Mouse (Mus musculus) gonadal fat pad, adult 2 months (tissue): ENCODE measurements around the gene Gm21988. TPM values are rescaled to one million over a fixed set of nuclear protein-coding genes. Genes with fewer than 3 reads are reported as not detected.

Source experiments
- DNase-seq: peaks from one replicate; pipeline ENCODE4 v3.0.0-alpha.2; 2012; ENCODE audit warnings: low read depth
- polyA plus RNA-seq: library from polyadenylated mRNA; depleted of rRNA; stranded (reverse); fragments of >200 nt; gene quantifications from 2 replicates; pipeline ENCODE4 v1.2.3, GENCODE M21; 2012

Gm21988 gene
- polyA plus RNA-seq, 1 experiment = 7.6 TPM

- no peak for DNase-seq
Measured at GRCm38 (mm10) chr11:70236717-70237116, 2.9 kb downstream of the Gm21988 start.

DNA sequence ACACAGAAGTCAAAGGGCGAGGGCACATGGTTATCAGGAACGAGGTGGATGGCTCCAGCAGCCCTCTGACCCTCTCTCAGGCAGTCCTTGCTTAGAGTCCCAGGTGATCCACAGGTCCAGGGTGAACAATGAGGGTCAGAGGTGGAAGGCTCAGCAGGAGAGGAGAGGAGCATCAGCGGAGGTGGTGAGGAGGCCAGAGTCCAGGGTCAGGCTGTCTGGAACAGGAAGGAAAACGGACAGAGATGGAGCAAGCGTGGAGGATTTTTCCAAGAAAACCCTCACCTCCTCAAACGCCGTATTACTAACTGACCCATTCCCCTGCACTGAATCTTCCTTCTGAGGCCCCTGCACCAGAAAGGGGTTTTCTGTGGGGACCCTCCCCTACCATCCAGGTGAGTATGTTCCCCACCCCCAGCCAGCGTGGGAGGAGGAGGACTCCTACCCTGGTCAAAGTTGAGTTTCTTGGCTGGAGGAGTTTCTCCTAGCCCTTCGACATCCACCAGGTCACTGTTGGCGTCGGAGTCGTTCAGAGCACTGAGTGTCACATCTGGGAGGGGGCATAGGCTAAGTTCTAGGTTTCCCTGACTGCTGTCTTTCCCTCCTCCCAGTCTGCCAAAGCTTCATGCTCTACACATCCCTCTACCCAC is 4.3 kb downstream of the Gm21988 start:
- DNase-seq = no peak

GRCm38 (mm10) chr11:70234497-70234896 is 5.1 kb downstream of the Gm21988 start:
- DNase-seq = no peak

GRCm38 (mm10) chr11:70234037-70234436 is 5.6 kb downstream of the Gm21988 start:
- DNase-seq = no peak

DNA sequence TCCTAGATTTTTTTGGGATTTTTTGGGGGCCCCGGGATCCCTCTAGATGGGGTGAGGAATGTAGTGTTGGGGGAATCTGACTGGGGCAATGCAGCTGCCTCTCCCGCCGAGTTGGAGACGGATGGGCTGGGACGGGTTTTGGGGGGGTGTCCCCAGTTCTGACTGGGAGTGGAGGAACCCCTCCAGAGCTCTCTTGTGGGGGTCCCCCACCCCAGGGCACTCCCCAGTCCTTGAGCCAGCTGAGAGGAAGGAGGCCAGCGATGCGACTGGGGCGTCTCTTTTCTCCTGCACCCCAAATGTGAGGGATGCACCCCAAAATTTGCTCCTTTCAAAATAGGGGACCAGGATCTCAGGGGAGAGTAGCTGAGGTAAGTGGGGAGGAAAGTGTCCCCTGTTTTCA is 6.6 kb downstream of the Gm21988 start:
- DNase-seq = no peak

GRCm38 (mm10) chr11:70232546-70232945 is 7.1 kb downstream of the Gm21988 start:
- DNase-seq = no peak

DNA sequence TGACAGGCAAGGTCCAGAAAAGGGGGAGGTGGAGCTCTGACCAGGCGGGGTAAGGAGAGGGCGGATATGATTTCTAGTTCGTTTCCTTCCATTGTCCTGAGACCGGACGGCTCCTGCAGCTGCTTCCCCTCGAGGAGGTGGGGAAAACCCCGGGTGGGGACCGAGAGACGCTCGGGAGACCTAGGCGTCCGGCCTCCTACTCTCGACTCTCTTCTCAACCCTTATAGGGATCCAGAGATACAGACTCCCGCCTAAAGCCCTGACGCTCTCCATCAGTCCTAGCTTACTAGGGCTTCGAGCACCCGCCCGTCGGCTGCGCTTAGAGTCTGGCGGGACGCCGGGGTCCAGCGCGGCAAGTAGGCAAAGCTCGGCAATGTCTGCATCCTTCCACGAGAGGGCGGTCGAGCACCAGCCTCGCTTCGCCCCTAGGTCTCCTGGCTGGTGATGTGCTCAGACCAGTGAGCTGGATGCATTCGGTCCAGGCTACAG is 9.3 kb downstream of the Gm21988 start:
- DNase-seq = no peak

GRCm38 (mm10) chr11:70229260-70230010 is 10.2 kb downstream of the Gm21988 start, which contains the start of gene Bcl6b:
Gene Bcl6b, minus strand, starts transcription at chr11:70229798.
- DNase-seq = no peak

- DNase-seq = no peak
Measured at GRCm38 (mm10) chr11:70228828-70229227, 10.8 kb downstream of the Gm21988 start.

- no peak for DNase-seq
Measured at GRCm38 (mm10) chr11:70227661-70228245, 11.9 kb downstream of the Gm21988 start.

DNA sequence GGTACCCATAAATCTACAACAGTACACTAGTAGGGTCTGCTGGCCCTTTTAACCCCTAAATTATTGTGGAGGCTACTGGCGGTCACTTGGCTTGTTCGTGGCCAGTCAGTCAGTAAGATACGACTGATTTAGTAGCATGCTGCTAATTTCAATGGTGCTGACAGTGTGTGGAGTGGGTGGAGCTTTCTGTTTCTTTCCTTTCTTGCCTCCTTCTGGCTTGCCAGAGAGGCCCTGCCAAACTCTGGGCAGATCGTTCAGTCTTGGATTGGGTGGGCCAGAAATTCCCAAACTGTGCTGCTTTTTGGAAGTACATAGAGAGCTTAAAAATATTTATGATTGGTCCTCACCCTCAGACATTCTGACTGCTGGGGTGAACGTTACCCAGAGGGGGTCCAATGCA is 12.5 kb downstream of the Gm21988 start:
- DNase-seq = no peak

DNA sequence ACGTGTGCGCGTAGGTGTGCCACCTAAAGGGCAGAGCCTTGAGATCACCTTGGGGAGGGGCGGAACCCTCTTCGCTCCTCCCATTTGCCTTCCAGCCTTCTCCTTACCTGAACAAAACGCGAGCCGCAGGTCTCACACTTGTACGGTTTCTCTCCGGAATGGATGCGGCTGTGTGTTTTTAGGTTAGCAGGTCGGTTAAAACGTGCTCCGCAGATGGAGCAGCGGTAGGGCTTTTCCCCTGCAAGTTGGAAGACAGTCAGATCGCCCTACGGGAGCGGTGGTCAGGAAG is 13.1 kb downstream of the Gm21988 start:
- no peak for DNase-seq

DNA sequence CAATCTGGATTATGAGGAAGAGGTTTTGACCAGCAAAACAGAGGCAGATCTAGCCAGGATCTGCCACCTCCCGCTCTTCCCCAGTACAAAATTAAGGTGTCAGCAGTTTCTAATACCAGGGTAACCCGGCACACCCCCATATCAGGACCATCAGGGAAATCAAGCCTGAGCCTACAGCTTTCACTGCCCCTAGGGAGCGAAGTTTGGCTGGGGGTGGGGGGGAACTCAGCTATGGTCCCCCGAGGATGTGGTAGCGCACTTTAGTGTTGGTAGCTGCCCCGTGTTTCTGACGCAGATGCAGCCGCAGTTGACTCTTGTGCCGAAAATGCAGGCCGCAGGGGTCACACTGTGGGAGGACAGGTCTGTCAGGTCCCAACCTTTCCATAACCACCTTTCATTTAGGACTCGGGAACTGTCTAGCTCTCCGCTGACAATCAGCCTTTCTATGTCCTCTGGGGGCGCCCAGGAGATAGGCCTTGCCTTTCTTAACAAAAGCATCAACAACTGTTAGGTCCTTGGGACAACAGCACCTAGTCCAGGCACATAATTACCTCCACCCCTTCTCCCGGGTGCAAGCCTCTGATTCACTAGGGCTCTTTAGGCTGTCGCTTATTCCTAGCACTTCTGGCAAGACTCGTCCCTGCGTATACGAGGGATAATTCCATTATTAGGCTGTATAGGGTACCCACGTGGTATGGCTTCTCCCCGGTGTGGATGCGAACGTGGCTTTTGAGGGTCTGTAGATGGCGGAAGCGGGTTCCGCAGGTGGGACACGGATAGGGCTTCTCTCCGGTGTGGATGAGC is 13.6 kb downstream of the Gm21988 start:
- DNase-seq = no peak

- DNase-seq = no peak
Measured at GRCm38 (mm10) chr11:70223724-70224123, 15.9 kb downstream of the Gm21988 start.

GRCm38 (mm10) chr11:70221603-70222500 is 17.8 kb downstream of the Gm21988 start:
- no peak for DNase-seq

- DNase-seq = peak; percentile 99
Measured at GRCm38 (mm10) chr11:70220731-70221602, 18.7 kb downstream of the Gm21988 start, which contains the start of gene Slc16a13. Gene Slc16a13, minus strand, starts transcription at chr11:70221064.

DNA sequence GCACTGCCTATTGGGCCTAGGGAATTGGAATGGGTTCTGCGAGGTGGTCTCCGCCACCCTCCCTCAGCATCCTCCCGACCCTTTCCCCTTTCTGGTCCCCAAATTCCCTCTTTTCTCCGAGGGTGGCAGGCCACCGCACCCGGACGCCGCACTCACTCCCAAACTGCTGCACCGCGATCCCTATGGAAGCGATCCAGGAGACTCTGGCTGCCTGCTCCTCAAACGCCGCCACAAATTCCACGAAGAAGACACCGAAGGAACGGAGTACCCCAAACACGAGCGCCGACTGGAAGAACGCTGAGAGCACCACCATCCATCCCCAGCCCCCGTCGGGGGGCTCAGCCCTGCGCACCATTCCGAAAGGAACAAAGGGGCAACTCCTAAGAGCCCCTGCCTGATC is 19.3 kb downstream of the Gm21988 start:
- no peak for DNase-seq

- DNase-seq = no peak
Measured at GRCm38 (mm10) chr11:70219873-70220272, 19.8 kb downstream of the Gm21988 start.

GRCm38 (mm10) chr11:70218741-70219470 is 20.7 kb downstream of the Gm21988 start:
- no peak for DNase-seq
